Mouse (Mus musculus) megakaryocyte, embryonic 14.5 days (primary cell): Measurements from ENCODE around the gene Gigyf1.

ENCODE experiments used
- FLI1 ChIP-seq: IDR thresholded peaks from 2 replicates; pipeline ENCODE4 v1.6.1; 2012; ENCODE audit warnings: low read length, inconsistent platforms, mixed read lengths
- GATA1 ChIP-seq: IDR thresholded peaks from 3 replicates; pipeline ENCODE4 v1.6.1; 2012; ENCODE audit warnings: mixed read lengths, low read length, inconsistent platforms, borderline replicate concordance

- no peak for TF ChIP-seq FLI1
- no peak for TF ChIP-seq GATA1
Measured at GRCm38 (mm10) chr5:137569031-137569430, 50.7 kb downstream of the Gigyf1 start.
